Mouse (Mus musculus) hindbrain, postnatal 0 days (tissue): Measurements from ENCODE around the gene Nsmce4a. TPM values are rescaled to one million over a fixed set of nuclear protein-coding genes. Genes with fewer than 3 reads are reported as not detected.
"Not testable (repeated sequence)": the region's sequence is repeated elsewhere in the genome, so short reads cannot be mapped to it uniquely, and the experiment has no call there.

Experiments
- ATAC-seq: fragments of 200-750 bp; cut with Nextera tagmentation; 2 replicates; pipeline ENCODE4 v1.8.0; 2017; ENCODE audit warnings: mild to moderate bottlenecking, moderate TSS enrichment, moderate library complexity
- DNase-seq: peaks from one replicate; pipeline ENCODE4 v3.0.0-alpha.2; 2015; ENCODE audit warnings: low spot score
- H3K27ac ChIP-seq: fragments of 300-500 bp; sonication (generic); 2 replicates; pipeline ENCODE4 v1.5.1; 2014; ENCODE audit warnings: mild to moderate bottlenecking
- H3K27me3 ChIP-seq: fragments of 300-500 bp; sonication (generic); 2 replicates; pipeline ENCODE4 v1.6.1; 2014; ENCODE audit warnings: low read length, mixed read lengths; ENCODE audit not compliant: insufficient read depth
- H3K36me3 ChIP-seq: fragments of 300-500 bp; sonication (generic); 2 replicates; pipeline ENCODE4 v1.6.1; 2014; ENCODE audit warnings: low read length, mixed read lengths; ENCODE audit not compliant: insufficient read depth
- H3K4me1 ChIP-seq: fragments of 300-500 bp; sonication (generic); 2 replicates; pipeline ENCODE4 v1.6.1; 2014; ENCODE audit warnings: antibody characterized with exemption, low read length, mixed read lengths; ENCODE audit not compliant: insufficient read depth
- H3K4me2 ChIP-seq: fragments of 300-500 bp; sonication (generic); 2 replicates; pipeline ENCODE4 v1.6.1; 2014; ENCODE audit warnings: low read depth, mild to moderate bottlenecking, low read length, moderate library complexity, mixed read lengths
- H3K4me3 ChIP-seq: fragments of 300-500 bp; sonication (generic); 2 replicates; pipeline ENCODE4 v1.5.1; 2014; ENCODE audit warnings: low read length
- H3K9ac ChIP-seq: fragments of 300-500 bp; sonication (generic); replicated peaks from 2 replicates; pipeline ENCODE4 v1.6.1; 2014; ENCODE audit warnings: mild to moderate bottlenecking, low read length, moderate library complexity, mixed read lengths
- H3K9me3 ChIP-seq: fragments of 300-500 bp; sonication (generic); 2 replicates; pipeline ENCODE4 v1.6.1; 2016; ENCODE audit warnings: low read length, mixed read lengths
- CTCF ChIP-seq: IDR thresholded peaks from 2 replicates; pipeline ENCODE4 v1.5.1; 2016; ENCODE audit warnings: antibody characterized with exemption, control low read depth, low read depth
- WGBS: fragments of 180-500 bp; shearing (Covaris S2); extraction: QIAGEN DNeasy Blood & Tissue Kit; methylation state at CpG from one replicate; pipeline ENCODE4 v1.1.7; 2014; 5-methylcytosine and 5-hydroxymethylcytosine counted together
- polyA plus RNA-seq: library from polyadenylated mRNA; unstranded; fragments of >200 nt; fragmentation: Nextera tagmentation; extraction: Ambion mirVana; gene quantifications from 2 replicates; pipeline ENCODE4 v1.2.1, GENCODE M21; 2015
- total RNA-seq: library from RNA; depleted of rRNA; stranded (reverse); fragments of >200 nt; gene quantifications from 2 replicates; pipeline ENCODE4 v1.2.3, GENCODE M21; 2014

The Nsmce4a gene
- total and polyA plus RNA-seq, 2 experiments from 2014 or later: 42.0 to 82.3 TPM

DNA sequence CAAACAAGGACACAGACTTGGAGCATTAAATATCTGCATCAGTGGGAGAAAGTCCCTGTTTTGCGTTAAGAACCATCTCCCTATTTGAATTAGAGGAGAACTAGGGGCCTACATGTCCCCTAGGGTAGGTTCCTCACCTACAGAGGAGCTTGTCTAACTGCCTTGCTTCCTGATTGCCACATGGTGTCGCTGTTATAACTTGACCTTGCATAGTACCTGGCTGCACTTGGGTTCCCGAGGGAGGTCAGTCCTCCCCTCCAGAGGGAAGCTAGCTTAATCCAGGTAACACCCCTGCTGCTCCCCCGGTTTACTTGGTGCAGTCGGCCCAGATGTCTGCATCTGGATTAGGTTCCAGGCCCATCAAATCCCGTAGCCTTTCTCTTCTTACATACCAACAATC lies 32.2 kb upstream of the Nsmce4a start:
- Histone ChIP-seq H3K4me2 (no peak overlapping the region), H3K9me3 (no peaks in the 10 kb centered on the region), H3K4me3 (no peak overlapping the region), H3K9ac (no peak overlapping the region), H3K27me3 (no peaks in the 10 kb centered on the region), H3K36me3 (no peaks in the 10 kb centered on the region), H3K27ac (no peak overlapping the region), H3K4me1 (no peaks in the 10 kb centered on the region)
- peak; percentile 69 for TF ChIP-seq CTCF
- WGBS: 29% methylated on average over 6 of the region's 6 CpGs
- ATAC-seq (no peak), DNase-seq (peak; percentile 33)

DNA sequence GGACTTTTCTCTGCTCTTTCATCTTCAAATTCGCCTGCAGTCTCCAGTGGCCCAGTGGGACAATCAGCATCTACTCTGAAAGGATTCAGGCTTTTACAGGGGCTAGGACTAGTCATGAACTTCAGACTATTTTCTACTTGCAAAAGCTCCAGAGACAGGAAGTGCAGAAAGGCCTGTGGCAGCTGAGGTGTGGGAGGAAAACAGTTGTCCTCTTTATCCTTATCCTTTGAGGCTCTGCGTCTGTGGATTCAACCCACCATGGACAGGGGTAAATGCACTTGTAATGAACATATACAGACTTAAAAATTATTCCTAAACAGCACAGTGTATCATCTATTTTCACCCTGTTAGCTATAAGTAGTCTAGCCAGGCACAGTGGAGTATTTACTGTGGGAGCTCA lies 31.5 kb upstream of the Nsmce4a start:
- DNase-seq (no peak), ATAC-seq (no peak)
- WGBS: 80% methylated on average over 2 of the region's 2 CpGs
- no peak overlapping the region for H3K27ac ChIP-seq
- TF ChIP-seq CTCF: no peak
- H3K9ac ChIP-seq: no peak overlapping the region
- no peaks in the 10 kb centered on the region for H3K9me3 ChIP-seq
- no peaks in the 10 kb centered on the region for H3K36me3 ChIP-seq
- no peak overlapping the region for H3K4me3 ChIP-seq
- H3K4me2 ChIP-seq: no peak overlapping the region
- H3K27me3 ChIP-seq: no peaks in the 10 kb centered on the region
- H3K4me1 ChIP-seq: no peaks in the 10 kb centered on the region

- no peak for ATAC-seq
- Histone ChIP-seq H3K4me3 (no peak overlapping the region), H3K9me3 (no peaks in the 10 kb centered on the region), H3K27ac (no peak overlapping the region), H3K4me1 (no peaks in the 10 kb centered on the region), H3K36me3 (no peaks in the 10 kb centered on the region), H3K4me2 (no peak overlapping the region), H3K9ac (no peak overlapping the region), H3K27me3 (no peaks in the 10 kb centered on the region)
- TF ChIP-seq CTCF: no peak
- WGBS: 92% methylated on average over 5 of the region's 5 CpGs
- DNase-seq: no peak
Observed at GRCm38 (mm10) chr7:130603556-130603955, 30.6 kb upstream of the Nsmce4a start.

DNA sequence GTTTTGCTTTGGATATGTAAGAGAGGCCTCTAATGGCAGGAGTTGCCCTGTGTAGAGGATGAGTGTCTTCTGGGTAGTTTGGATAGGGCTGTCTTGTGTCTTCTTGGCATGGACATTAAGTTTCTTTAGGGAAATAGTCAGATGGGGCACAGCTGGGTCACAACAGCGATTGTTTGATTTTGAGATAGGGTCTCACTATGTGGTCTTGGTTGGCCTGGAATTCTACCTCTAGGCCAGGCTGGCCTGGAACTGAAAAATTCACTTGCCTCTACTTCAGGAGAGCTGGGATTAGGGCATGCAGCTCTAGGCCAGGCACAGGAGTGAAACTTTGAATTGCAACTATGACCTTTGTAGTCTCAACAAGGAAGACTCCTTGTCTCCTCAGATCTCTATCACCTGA lies 29.9 kb upstream of the Nsmce4a start:
- no peak for TF ChIP-seq CTCF
- no peak for ATAC-seq
- no peak overlapping the region for H3K4me2 ChIP-seq
- no peaks in the 10 kb centered on the region for H3K4me1 ChIP-seq
- 96% methylated on average over 1 of the region's 1 CpGs for WGBS
- H3K9ac ChIP-seq: no peak overlapping the region
- no peaks in the 10 kb centered on the region for H3K9me3 ChIP-seq
- no peak for DNase-seq
- no peak overlapping the region for H3K27ac ChIP-seq
- H3K4me3 ChIP-seq: no peak overlapping the region
- H3K27me3 ChIP-seq: no peaks in the 10 kb centered on the region
- no peaks in the 10 kb centered on the region for H3K36me3 ChIP-seq

- Histone ChIP-seq H3K9me3 (no peaks in the 10 kb centered on the region), H3K4me3 (no peak overlapping the region), H3K4me2 (no peak overlapping the region), H3K36me3 (no peaks in the 10 kb centered on the region), H3K9ac (no peak overlapping the region), H3K27me3 (no peaks in the 10 kb centered on the region), H3K27ac (no peak overlapping the region), H3K4me1 (peaks cover 6% of the 10 kb centered on the region; the same call in 1 of the 2 replicates)
- TF ChIP-seq CTCF: no peak
- WGBS: 90% methylated on average over 2 of the region's 2 CpGs
- DNase-seq: no peak
- no peak for ATAC-seq
Observed at GRCm38 (mm10) chr7:130600546-130600945, 27.6 kb upstream of the Nsmce4a start.

- H3K36me3 ChIP-seq: no peaks in the 10 kb centered on the region
- no peak overlapping the region for H3K9ac ChIP-seq
- ATAC-seq (no peak), DNase-seq (no peak)
- H3K27me3 ChIP-seq: no peaks in the 10 kb centered on the region
- no peak overlapping the region for H3K4me2 ChIP-seq
- H3K4me1 ChIP-seq: peaks cover 6% of the 10 kb centered on the region; the same call in 1 of the 2 replicates
- H3K4me3 ChIP-seq: no peak overlapping the region
- TF ChIP-seq CTCF: no peak
- H3K27ac ChIP-seq: no peak overlapping the region
- WGBS: 85% methylated on average over 3 of the region's 3 CpGs
- H3K9me3 ChIP-seq: no peaks in the 10 kb centered on the region
Observed at GRCm38 (mm10) chr7:130600074-130600473, 27.2 kb upstream of the Nsmce4a start.

- DNase-seq: peak; percentile 55
Observed at GRCm38 (mm10) chr7:130597546-130597945, 24.6 kb upstream of the Nsmce4a start.

DNA sequence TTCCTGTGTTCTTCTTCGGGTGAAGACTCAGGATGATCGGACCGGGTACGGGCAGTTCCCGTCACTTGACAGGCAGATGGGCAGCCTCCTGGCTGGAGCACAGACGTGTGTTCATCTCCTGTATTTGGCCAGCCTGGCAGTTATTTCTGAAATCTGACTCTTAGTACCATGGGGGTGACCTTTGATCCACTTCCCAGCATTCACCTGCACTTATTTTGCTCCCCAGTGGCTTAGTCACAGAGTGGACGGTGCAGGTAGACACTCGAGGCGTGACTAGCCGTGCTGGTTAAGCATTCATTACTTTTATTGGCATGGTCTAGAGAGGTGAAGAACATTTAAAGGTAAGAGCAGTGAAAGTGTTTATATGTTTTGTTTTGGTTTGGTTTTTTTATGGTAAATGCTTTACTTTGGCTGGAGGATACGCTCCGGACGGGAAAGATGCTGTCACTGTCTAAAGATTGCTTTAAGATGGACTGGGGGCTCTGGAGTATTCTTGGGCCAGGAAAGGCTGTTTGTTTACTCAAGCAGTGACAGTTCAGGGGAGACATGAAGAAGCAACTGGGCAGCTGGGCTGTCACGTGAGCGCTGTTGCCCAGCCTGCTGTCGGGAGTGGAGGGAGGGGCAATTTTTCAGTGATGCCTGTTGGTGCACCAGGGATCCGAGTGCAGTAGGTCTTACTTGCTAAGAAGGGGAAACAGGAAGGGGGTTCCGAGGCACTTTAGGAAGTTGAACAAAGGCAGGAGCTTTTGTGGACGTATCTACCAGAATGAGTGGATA lies 23.3 kb upstream of the Nsmce4a start:
- peak; percentile 48 for DNase-seq
- ATAC-seq, H3K4me3 ChIP-seq, H3K9me3 ChIP-seq, H3K27ac ChIP-seq, H3K4me1 ChIP-seq, H3K4me2 ChIP-seq, H3K36me3 ChIP-seq, H3K9ac ChIP-seq, H3K27me3 ChIP-seq: not testable (repeated sequence)
- WGBS: 54% methylated on average over 9 of the region's 19 CpGs

More at GRCm38 (mm10) chr7:130597546-130597945, 24.6 kb upstream of the Nsmce4a start:
- Histone ChIP-seq H3K4me3 (no peak overlapping the region), H3K4me1 (peaks cover 6% of the 10 kb centered on the region; the same call in 1 of the 2 replicates), H3K27me3 (no peaks in the 10 kb centered on the region), H3K9me3 (no peaks in the 10 kb centered on the region), H3K27ac (peak overlapping the region; percentile 32; the same call in 1 of the 2 replicates), H3K9ac (no peak overlapping the region), H3K4me2 (no peak overlapping the region), H3K36me3 (no peaks in the 10 kb centered on the region)
- no peak for ATAC-seq
- 46% methylated on average over 6 of the region's 6 CpGs for WGBS
- TF ChIP-seq CTCF: no peak

DNA sequence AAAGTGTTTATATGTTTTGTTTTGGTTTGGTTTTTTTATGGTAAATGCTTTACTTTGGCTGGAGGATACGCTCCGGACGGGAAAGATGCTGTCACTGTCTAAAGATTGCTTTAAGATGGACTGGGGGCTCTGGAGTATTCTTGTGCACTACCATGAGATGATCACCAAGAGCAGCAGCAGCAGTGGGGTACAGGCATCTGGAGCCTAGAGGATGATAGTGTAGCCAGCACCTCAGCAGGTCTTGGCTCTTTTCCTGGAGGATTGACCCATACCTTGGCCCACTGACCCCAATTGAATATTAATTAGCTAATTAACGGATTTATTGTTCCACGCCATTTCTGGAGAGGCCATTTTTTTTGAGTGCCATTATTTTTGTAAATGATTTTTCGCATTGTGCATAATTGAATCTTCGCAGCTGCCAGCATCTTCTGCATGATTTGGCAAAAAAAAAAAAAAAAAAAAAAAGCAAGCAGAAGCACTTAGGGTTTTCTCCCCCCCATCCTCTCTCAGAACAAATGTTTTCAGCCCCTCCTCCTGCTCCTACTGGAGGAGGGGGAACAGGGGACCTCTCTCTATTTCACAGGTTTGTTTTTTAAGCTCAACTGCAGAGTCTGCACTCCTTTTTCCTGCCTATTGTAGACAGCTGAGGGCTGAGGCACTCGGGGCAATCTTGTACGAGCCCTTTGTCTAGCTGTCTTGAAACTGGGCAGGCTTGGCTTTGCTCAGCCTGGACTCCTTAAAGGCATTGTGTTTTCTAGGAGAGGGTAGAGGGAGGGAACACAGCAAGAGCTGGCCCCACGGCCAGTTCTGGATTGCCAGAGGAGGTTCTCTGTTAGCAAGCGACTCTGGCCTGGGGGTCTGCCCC lies 20.7 kb upstream of the Nsmce4a start:
- H3K27ac ChIP-seq, H3K27me3 ChIP-seq, H3K4me2 ChIP-seq, H3K36me3 ChIP-seq, H3K4me3 ChIP-seq, H3K9ac ChIP-seq, H3K4me1 ChIP-seq, H3K9me3 ChIP-seq: not testable (repeated sequence)
- 28% methylated on average over 7 of the region's 11 CpGs for WGBS
- DNase-seq (peak; percentile 65), ATAC-seq (peak; percentile 59)
